Mouse (Mus musculus) spleen, adult 10 weeks (tissue): Measurements from ENCODE around the gene Sdc1. TPM values are rescaled to one million over a fixed set of nuclear protein-coding genes. Genes with fewer than 3 reads are reported as not detected.

Source experiments
- polyA plus RNA-seq: library from polyadenylated mRNA; stranded (reverse); fragments of 350-450 nt; fragmentation: Illumina TruSeq; extraction: RNeasy Lipid Tissue Mini Kit (QIAGEN cat#74804); gene quantifications from one replicate; pipeline ENCODE4 v1.2.3, GENCODE M21; 2015; ENCODE audit warnings: low replicate concordance; ENCODE audit not compliant: insufficient read depth

Sdc1 gene
- polyA plus RNA-seq = 4.2 TPM

GRCm38 (mm10) chr12:8770946-8771843 is at the start of gene Sdc1:
Gene Sdc1, plus strand, starts transcription at chr12:8771323.

Other genes with a start within 250 kb of the Sdc1 start
- not detected for gene Slc7a15, start 172.3 kb upstream of the Sdc1 start, polyA plus RNA-seq
- 188 TPM for gene Pum2, start 97.2 kb upstream of the Sdc1 start, polyA plus RNA-seq
- 302 TPM for gene Laptm4a, start 150.3 kb downstream of the Sdc1 start, polyA plus RNA-seq
- gene Matn3, start 176.6 kb downstream of the Sdc1 start, polyA plus RNA-seq = not detected
- 4.5 TPM for gene Wdr35, start 202.6 kb downstream of the Sdc1 start, polyA plus RNA-seq